Mouse (Mus musculus) heart, embryonic 16.5 days (tissue): ENCODE data around the gene Vrk2. TPM values are rescaled to one million over a fixed set of nuclear protein-coding genes. Genes with fewer than 3 reads are reported as not detected.

Experiments used
- ATAC-seq: fragments of 200-750 bp; cut with Nextera tagmentation; replicated peaks from 2 replicates; pipeline ENCODE4 v1.8.0; 2017; ENCODE audit warnings: moderate number of reproducible peaks; ENCODE audit not compliant: insufficient read depth, low FRiP score; ENCODE audit errors: extremely low read depth
- H3K27ac ChIP-seq: fragments of 300-500 bp; sonication (generic); 2 replicates; pipeline ENCODE4 v1.5.1; 2014; ENCODE audit warnings: mild to moderate bottlenecking, low read length, control low read depth, moderate library complexity
- H3K27me3 ChIP-seq: fragments of 300-500 bp; sonication (generic); 2 replicates; pipeline ENCODE4 v1.6.1; 2014; ENCODE audit warnings: low read length, mixed read lengths; ENCODE audit not compliant: control insufficient read depth, insufficient read depth
- H3K36me3 ChIP-seq: fragments of 300-500 bp; sonication (generic); 2 replicates; pipeline ENCODE4 v1.6.1; 2014; ENCODE audit not compliant: control insufficient read depth, insufficient read depth
- H3K4me1 ChIP-seq: fragments of 300-500 bp; sonication (generic); 2 replicates; pipeline ENCODE4 v1.6.1; 2014; ENCODE audit warnings: low read length, mixed read lengths; ENCODE audit not compliant: control insufficient read depth, insufficient read depth
- H3K4me2 ChIP-seq: fragments of 300-500 bp; sonication (generic); 2 replicates; pipeline ENCODE4 v1.6.1; 2014; ENCODE audit warnings: low read depth, mild to moderate bottlenecking, control low read depth, low read length
- H3K4me3 ChIP-seq: fragments of 300-500 bp; sonication (generic); 2 replicates; pipeline ENCODE4 v1.5.1; 2014; ENCODE audit warnings: mild to moderate bottlenecking, control low read depth, low read length
- H3K9ac ChIP-seq: fragments of 300-500 bp; sonication (generic); 2 replicates; pipeline ENCODE4 v1.6.1; 2014; ENCODE audit warnings: low read length, control low read depth
- H3K9me3 ChIP-seq: fragments of 300-500 bp; sonication (generic); replicated peaks from 2 replicates; pipeline ENCODE4 v1.6.1; 2016; ENCODE audit warnings: low read length; ENCODE audit not compliant: control insufficient read depth
- WGBS: fragments of 180-500 bp; shearing (Covaris S2); extraction: QIAGEN DNeasy Blood & Tissue Kit; methylation state at CpG from one replicate; pipeline ENCODE4 v1.1.7; 2014; 5-methylcytosine and 5-hydroxymethylcytosine counted together
- polyA plus RNA-seq: library from polyadenylated mRNA; unstranded; fragments of >200 nt; fragmentation: Nextera tagmentation; extraction: Ambion mirVana; gene quantifications from 2 replicates; pipeline ENCODE4 v1.2.1, GENCODE M21; 2015

Gene Vrk2
- polyA plus RNA-seq, 1 experiment from 2014 or later, result 17.6 TPM

GRCm38 (mm10) chr11:26450636-26451035 lies 143.2 kb downstream of the Vrk2 start:
- Histone ChIP-seq H3K9ac (no peak overlapping the region), H3K9me3 (no peaks in the 10 kb centered on the region), H3K27ac (no peak overlapping the region), H3K36me3 (no peaks in the 10 kb centered on the region), H3K4me1 (no peaks in the 10 kb centered on the region), H3K4me2 (no peak overlapping the region), H3K27me3 (no peaks in the 10 kb centered on the region), H3K4me3 (no peak overlapping the region)
- 98% methylated on average over 1 of the region's 1 CpGs for WGBS
- ATAC-seq, result no peak

GRCm38 (mm10) chr11:26449789-26450188 lies 144.0 kb downstream of the Vrk2 start:
- Histone ChIP-seq H3K4me1 (no peaks in the 10 kb centered on the region), H3K36me3 (no peaks in the 10 kb centered on the region), H3K9ac (no peak overlapping the region), H3K27me3 (no peaks in the 10 kb centered on the region), H3K27ac (no peak overlapping the region), H3K4me2 (no peak overlapping the region), H3K9me3 (no peaks in the 10 kb centered on the region), H3K4me3 (no peak overlapping the region)
- WGBS, result 78% methylated on average over 3 of the region's 3 CpGs
- ATAC-seq, result no peak

- Histone ChIP-seq H3K4me3 (no peak overlapping the region), H3K36me3 (no peaks in the 10 kb centered on the region), H3K4me2 (no peak overlapping the region), H3K27ac (no peak overlapping the region), H3K27me3 (no peaks in the 10 kb centered on the region), H3K9ac (no peak overlapping the region), H3K4me1 (no peaks in the 10 kb centered on the region), H3K9me3 (no peaks in the 10 kb centered on the region)
- ATAC-seq, result no peak
These were observed 149.4 kb downstream of the Vrk2 start for GRCm38 (mm10) chr11:26444374-26444773.

DNA sequence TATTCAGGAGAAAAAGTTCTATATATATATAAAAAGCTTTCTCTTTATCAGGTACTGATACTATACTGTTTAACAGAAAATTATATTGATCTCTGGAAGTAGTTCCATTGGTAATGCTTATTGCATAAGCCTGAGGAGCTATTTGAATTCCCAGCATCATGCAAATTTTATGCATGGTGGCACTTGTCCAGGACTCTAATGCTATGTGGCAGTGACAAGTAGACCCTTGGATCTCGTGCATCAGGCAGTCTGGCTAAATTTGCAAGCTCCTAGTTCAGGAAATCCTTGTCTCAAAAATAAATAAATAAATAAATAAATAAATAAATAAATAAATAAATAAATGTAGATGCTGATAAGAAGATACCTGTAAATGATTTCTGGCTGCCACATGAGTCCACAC lies 152.7 kb downstream of the Vrk2 start:
- 55% methylated on average over 1 of the region's 1 CpGs for WGBS
- no peak for ATAC-seq
- H3K27ac ChIP-seq, result no peak overlapping the region

GRCm38 (mm10) chr11:26437818-26438217 lies 156.0 kb downstream of the Vrk2 start:
- Histone ChIP-seq H3K27ac (no peak overlapping the region), H3K27me3 (no peaks in the 10 kb centered on the region), H3K4me2 (no peak overlapping the region), H3K4me1 (no peaks in the 10 kb centered on the region), H3K9me3 (no peaks in the 10 kb centered on the region), H3K9ac (no peak overlapping the region), H3K36me3 (no peaks in the 10 kb centered on the region), H3K4me3 (no peak overlapping the region)
- WGBS, result 81% methylated on average over 13 of the region's 13 CpGs
- no peak for ATAC-seq

More for the DNA sequence above, 152.7 kb downstream of the Vrk2 start:
- Histone ChIP-seq H3K4me3 (no peak overlapping the region), H3K4me2 (no peak overlapping the region), H3K36me3 (no peaks in the 10 kb centered on the region), H3K9ac (no peak overlapping the region), H3K9me3 (no peaks in the 10 kb centered on the region), H3K4me1 (no peaks in the 10 kb centered on the region), H3K27me3 (no peaks in the 10 kb centered on the region)

- Histone ChIP-seq H3K27ac (no peak overlapping the region), H3K9me3 (no peaks in the 10 kb centered on the region)
These were observed 159.6 kb downstream of the Vrk2 start for GRCm38 (mm10) chr11:26434229-26434628.

DNA sequence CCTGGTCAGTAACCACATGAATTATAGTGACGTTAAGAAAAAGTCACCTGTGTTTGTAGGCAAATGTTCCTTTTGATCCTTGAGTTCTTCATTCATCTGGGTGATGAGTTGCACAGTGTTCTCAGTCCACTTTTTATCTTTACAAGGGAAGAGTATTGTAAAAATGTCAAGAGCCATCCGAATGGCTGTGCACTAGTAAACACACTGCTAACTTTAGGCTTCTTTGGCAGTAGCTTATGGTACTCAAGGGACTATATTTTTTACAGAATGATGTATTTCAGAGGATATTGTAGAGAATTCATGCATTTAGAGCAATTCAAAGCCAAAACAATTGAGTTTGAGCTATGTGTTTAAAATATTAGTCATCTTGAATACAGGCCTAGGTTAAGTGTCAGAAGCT lies 172.3 kb downstream of the Vrk2 start:
- H3K36me3 ChIP-seq, result 0 out of 2 replicates have a peak, but pooled peaks cover 2% of the 10 kb centered on the region
- no peaks in the 10 kb centered on the region for H3K4me1 ChIP-seq
- no peaks in the 10 kb centered on the region for H3K9me3 ChIP-seq
- whole genome bisulfite sequencing, result 61% methylated on average over 2 of the region's 2 CpGs
- H3K4me2 ChIP-seq, result no peak overlapping the region
- ATAC-seq, result no peak
- H3K27me3 ChIP-seq, result no peaks in the 10 kb centered on the region
- H3K4me3 ChIP-seq, result no peak overlapping the region
- no peak overlapping the region for H3K9ac ChIP-seq
- H3K27ac ChIP-seq, result no peak overlapping the region

More at GRCm38 (mm10) chr11:26434229-26434628, 159.6 kb downstream of the Vrk2 start:
- no peak overlapping the region for H3K4me2 ChIP-seq
- ATAC-seq, result no peak
- H3K4me3 ChIP-seq, result no peak overlapping the region
- H3K36me3 ChIP-seq, result no peaks in the 10 kb centered on the region
- no peaks in the 10 kb centered on the region for H3K27me3 ChIP-seq
- H3K4me1 ChIP-seq, result no peaks in the 10 kb centered on the region
- H3K9ac ChIP-seq, result no peak overlapping the region

Other genes with a start within 250 kb of the Vrk2 start
- 19.7 and 20.9 TPM in 2 replicates for gene Fancl, start 207.9 kb downstream of the Vrk2 start, polyA plus RNA-seq
- not detected in 2 replicates for gene Gm6899, start 758 bp downstream of the Vrk2 start, polyA plus RNA-seq